Mouse (Mus musculus) cerebellum, adult 9-11 months (tissue): Measurements from ENCODE around the gene Osbpl8.
A peak's percentile ranks its signal among the peaks of the same experiment; 100 is the strongest.
"Not testable (repeated sequence)": the region's sequence is repeated elsewhere in the genome, so short reads cannot be mapped to it uniquely, and the experiment has no call there.

ENCODE experiments used
- DNase-seq: peaks from one replicate; pipeline ENCODE4 v3.0.0; 2022

Osbpl8 gene

DNA sequence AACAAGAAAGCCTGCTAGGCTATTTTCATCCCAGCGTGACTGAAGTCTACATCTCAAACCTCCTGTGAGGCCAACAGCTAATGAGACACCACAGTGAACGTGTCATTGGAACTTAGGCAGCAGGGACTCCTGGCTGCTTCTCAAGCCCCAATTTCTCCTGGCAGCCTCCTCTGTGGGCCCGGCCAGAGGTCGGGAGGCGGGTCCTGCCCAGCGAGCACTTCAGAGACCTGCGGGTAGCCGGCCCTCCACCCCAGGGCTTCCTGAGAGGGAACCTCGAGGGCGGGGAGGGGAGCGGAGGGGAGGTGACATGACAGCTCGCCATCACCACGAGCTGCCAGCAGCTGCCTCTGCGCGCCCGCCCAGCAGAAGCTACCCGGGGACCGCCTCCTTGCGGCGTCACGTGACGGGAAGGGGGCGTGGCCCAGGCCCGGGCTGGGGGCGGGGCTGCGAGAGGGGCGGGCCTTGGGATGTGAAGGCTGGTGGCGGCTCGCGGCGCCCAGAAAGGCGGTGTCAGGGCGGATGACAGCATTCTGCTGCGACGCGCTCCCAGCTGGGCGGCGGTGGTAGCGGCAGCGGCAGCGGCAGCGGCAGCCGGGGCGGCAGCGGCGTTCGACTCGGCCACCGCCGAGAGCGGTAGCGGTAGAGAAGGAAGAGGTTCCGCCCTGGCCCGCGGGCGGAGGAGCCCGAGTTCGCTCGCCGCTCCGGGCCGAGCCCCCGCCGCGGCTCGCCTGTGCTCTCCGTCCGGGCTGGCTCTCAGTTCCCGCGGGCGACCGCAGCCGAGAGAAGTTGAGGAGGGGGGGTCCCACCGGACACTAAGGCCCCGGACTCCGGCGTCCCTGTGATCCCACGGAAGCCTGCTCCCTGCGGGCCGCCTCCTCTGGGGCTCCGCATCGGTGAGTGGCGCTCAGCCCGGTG, at the start of gene Osbpl8:
Gene Osbpl8 (plus strand): TSS at position 449 of the 915 bp plus-strand sequence.
- DNase-seq, result peak; percentile 99

DNA sequence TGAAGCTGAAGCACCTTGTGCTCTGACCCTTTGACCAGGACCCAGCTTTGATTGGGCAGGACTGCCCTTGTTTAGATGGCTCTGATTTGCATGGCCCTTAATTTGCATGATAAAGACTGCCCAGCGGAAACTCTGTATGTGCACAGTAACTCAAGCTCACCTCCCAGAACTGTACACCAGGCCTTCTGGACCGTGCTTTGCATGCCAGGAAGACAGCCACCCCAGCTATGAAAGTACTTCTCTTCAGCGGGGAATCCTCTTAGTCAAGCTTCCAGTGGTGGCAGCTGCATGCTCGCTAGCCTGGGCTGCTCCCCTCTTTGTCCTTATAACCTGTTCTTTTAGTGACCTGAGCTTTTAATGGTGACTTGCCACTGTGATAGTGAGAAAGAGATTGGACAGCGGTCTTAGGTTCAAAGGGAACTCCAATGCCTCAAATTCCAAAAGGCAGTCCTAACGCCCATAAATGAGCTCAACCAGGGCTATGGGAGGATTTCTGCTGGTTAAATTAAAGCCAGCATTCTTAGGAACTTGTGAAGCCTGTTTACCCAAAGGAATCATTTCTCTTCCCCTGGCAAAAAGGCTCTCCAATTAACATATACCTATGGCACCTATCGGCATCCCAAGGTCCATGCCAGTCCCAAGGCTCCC, 47.2 kb upstream of the Osbpl8 start:
- no peak for DNase-seq

DNA sequence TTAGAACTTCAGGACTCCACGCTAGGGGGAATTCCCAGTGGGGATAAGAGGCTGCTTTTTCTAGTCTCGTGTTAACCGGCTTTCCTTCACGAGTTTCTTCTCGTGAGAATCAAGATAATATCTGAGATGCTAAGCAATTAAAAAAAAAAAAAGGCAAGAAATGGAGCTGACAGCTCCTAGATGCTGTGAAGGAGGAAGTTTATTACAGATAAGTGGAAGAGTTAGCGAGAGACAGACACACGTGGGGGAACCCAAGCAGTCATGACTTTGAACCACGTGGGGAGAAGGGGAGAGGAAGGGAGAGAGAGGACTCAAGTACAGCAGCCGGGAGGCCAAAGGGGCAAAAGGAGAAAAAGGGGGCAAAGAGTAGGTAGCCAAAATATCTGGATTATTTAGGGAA, 46.3 kb upstream of the Osbpl8 start:
- no peak for DNase-seq

DNA sequence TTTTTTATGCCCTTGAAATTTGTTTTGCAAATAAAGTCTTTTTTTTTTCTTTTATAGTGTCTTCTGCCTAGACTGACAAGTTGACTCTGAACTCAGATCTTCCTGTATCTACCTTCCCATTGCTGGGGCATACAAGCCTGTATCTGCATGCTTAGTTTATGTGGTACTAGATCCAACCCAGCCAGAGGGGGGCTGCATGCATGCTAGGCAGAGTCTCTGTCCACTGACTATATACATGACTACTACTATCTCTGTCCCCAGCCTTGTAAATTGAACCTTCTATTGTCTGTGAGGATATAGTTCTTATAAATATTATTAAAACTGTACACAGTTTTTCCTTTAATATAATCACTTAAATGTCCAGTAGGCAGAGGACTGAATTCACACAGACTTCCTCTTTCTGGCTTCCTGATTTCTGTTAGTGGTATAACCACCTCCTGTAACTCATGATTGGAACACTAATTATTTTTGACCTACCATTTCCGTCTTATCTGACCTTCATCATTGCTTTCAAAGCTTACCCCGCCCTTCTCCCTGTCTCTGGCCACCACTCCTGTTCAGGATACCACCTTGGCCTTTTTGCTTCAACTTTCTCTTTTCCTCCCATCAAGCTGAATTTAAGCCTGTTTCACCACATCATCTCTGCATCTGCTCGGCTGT, 45.4 kb upstream of the Osbpl8 start:
- no peak for DNase-seq

DNA sequence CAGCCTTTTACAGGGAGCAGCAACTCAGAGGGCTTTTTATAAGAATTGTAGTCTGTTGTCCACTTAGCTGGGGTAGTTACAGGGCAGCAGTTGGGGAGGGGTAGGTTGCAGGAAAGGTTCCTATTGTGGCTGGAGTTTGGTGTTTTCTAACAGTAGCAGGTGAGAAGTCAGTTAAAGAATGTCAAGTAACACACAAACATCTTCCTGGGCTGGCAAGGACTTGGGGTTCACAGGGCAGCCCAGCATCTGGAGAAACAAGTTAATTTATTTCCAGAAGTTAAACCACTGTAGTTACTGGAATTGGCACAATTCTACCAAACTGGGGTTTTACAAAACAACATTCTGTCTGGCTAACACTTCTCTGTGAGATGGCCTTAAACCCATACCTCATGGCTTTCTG, 44.8 kb upstream of the Osbpl8 start:
- DNase-seq, result no peak

DNA sequence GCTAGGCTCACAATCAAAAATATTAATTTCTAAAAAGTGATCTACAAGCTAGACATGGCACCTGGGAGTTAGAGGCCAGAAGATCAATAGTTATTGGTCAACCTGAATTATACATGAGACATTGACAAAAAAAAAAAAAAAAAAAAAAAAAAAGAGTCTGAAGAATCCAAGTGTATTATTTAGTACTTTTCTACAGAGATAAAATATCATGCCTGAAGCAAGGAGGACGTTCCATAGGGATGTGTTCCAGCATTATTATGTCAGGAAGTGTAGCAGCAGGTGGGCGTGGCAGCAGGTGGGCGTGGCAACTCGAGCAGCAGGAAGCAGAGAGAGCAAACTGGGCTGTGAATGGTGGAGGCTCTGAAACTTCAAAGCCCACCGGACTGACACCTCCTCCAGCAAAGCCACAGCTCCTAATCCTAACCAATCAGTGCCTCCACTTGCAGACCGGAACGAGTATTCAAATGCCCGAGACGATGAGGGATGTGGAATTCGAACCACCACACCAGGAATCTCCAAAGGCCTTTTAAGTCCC, 41.6 kb upstream of the Osbpl8 start:
- no peak for DNase-seq

DNA sequence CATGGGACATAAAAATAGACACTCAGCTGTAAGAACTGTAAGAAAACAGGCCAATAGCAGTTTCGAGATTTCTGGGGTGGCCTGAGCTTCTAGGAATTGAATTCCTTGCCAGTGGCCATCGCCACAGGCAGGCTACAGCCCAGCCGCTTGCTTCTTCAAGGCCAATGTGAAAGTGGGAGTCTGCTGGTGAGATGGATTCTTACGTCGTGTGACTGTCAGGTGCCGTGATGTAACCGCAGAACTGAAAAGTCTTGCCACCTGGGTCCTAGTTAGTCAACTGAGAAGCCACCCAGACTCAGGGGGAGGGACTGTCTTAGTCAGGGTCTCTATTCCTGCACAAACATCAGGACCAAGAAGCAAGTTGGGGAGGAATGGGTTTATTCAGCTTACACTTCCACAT, 40.4 kb upstream of the Osbpl8 start:
- no peak for DNase-seq

DNA sequence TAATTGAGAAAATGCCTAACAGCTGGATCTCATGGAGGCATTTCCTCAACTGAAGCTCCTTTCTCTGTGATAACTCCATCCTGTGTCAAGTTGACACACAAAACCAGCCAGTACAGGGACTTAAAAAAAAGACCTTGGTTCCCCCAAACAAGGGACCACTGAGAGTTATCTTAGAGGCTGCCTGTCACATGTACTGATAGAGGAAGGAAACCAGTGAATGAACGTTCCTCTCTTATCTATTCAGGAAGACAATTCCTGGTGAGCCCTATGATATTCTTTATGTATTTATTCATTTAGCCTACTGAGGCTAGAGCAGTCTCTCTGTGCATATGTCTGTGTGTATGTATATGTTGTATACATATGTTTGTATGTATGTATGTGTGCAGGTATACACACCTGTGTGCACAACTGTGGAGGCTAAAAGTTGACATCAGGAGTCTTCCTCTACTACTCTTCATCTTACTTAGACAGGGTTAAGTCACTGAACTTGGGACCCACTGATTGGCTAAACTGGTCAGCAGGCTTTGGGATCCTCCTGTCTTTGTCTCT, 39.7 kb upstream of the Osbpl8 start:
- no peak for DNase-seq

DNA sequence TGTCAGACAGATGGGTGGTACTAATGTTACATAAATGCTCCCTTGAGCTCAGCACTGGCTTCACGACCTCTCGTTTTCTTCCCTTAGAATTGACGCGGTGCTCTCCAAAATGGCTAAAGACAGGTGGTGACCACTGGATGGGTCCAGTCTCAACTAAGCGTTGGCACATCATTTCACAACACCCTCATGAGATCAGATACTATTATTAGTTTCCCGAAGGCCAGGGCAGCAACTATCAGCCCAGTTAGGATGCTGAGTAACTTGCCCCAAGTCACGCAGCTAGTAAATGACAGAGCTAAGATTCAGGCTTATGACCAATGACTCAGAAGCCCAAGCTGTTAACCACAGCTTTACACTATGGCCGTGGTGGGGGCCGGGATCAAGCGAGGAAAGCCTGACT, 37.2 kb upstream of the Osbpl8 start:
- DNase-seq, result no peak

DNA sequence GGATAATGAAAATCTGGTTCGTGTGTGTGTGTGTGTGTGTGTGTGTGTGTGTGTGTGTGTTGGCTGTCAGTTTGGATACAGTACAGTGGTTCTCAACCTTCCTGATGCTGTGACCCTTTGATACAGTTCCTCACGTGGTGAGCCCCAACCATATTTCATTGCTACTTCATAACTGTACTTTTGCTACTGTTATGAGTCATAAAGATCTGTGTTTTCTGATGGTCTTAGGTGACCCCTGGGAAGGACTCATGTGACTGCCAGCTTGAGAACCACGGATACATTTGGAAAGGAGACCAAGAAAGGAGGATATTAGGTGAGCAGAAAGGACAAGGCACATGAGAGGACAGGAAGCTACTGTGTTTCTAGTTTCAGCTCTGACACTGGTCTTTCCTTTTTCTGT, 36.1 kb upstream of the Osbpl8 start:
- no peak for DNase-seq

DNA sequence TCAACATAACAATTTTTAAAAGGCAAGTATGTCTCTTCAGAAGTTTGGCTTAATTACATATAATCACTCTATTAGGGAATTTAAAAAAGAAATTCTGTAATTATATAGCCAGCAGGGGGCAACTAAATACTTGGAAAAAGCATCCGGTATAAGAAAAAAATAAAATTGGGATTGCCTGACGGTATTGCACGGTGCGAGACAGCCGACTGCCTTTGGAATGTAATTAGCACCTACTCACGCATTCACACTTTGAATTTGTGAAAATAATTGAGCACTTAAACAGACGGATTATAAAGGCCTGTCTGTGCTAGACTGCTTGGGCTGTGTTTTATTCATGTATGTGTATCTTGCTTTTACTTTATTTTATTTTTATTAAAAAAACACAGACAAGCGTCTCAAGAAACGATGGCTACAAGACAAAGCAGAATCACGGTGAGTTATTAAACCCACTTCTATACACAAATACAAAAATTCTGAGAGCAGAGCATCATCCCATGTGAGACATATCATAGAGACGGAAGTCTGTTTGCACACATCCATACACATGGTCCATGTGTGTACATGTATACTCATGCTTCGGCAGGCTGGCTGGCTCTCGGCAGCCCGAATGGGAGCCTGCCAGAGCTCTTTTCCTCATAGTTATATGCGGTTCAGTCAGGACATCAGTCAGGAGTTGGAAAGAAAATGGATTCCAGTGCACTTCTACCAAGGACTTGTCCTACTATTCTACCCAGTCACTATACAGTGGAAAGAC, 34.5 kb upstream of the Osbpl8 start:
- no peak for DNase-seq

DNA sequence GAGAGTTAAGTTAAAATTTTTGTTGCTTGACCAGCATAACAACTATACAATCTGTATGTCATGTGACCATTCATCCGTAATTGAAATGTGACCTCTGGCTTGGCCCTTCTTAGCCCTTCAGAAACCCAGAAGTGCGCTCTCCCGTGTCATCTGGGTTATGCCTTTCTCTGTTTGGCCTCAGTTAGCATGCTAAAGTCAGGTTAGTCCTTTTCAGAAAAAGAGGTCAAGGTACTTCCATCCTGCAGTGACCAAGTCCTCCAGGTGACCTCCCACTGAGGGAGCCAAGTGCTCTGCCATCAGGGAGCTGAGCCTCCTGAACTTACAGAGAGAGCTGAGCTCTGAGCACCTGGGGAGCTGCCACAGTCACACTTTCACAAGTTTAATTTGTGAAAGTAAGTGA, 33.7 kb upstream of the Osbpl8 start:
- DNase-seq, result no peak

DNA sequence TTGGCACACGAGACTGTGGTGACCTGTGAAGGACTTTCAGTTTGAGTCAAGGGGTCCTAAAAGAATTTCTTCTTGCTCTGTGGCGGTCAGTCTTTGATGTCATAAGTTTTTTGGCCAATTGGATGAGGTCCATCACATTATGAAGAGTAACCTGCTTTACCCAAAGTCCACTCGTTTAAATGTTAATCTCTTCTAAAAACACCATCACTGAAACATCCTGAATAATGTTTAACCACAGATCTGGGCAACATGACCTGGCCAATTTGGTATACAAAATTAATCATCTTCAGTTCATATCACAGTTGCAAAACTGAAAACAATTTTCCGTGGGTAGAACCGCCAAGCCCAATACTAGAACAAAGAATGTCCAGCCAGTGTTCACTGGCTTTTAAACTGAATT, 31.3 kb upstream of the Osbpl8 start:
- no peak for DNase-seq

DNA sequence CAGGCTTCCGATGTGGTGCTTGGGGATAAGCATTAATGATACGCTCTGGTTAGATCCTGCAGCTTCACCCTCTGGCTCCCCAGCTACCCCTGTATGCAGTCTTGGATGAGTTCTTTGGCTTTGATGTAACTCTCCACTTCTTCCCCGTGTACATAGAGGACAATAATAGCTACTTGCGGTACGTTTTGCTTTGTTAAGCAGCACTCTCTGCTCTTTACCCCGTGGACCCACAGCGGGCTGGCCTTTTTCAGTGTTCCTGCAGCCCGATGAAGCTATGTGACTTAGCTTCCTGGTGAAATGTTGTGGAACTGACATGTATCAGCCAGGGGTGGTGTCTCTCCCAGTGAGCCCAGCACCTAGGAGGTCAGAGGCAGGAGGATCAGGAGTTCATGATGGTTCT, 30.6 kb upstream of the Osbpl8 start:
- no peak for DNase-seq

DNA sequence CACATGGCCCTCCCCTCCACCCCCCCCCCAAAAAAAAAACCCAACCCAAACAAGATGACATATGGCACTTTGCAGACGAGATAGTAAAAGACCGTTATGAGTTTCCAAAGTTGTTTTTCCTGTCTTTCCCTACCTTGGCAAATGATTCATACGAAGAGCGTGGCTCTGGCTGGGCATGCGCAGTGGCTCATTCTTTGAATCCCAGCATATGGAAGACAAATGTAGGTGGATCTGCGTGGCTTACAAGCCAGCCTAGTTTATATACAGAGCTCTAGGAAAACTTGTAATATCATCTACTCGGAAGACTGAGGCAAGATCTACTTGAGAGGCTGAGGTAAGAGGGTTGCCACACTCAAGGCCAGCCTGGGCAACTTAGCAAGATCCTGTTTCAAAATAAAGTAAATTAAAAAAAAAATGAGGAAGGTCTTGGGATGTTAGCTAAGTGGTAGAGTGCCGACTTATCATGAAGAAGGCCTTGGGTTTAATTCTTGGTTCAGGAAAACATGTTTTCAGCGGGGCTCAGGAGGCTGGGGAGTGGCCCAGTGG, 30.1 kb upstream of the Osbpl8 start:
- DNase-seq, result no peak

DNA sequence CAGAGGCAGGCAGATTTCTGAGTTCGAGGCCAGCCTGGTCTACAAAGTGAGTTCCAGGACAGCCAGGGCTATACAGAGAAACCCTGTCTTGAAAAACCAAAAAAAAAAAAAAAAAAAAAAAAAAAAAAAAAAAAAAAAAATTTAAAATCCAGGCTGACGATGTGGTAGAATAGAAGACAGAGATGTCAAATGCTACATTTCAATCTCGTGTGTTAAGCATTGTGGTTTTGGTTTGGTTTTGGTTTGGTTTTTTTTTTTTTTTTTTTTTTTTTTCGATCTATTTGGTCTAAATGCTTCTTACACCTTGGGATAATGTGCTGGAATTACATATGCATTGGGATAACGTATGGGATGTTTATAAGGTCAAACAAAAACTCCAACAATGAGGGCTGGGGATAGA, 28.2 kb upstream of the Osbpl8 start:
- DNase-seq, result not testable (repeated sequence)

DNA sequence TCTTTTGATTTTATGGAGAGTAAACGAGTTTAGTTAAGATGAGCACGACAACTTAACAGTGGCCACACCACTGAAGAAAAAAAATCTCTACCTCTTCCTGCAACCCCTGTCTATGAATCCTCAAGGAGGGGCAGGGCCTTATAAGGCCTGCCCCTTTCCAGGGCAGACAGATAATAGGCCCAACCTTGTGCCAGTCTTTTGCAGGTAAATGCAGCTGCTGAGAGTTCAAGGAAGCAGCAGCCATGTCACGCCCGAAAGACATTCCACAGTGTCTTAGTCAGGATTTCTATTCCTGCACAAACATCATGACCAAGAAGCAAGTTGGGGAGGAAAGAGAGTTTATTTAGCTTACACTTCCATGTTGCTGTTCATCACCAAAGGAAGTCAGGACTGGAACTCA, 26.6 kb upstream of the Osbpl8 start:
- DNase-seq, result no peak

DNA sequence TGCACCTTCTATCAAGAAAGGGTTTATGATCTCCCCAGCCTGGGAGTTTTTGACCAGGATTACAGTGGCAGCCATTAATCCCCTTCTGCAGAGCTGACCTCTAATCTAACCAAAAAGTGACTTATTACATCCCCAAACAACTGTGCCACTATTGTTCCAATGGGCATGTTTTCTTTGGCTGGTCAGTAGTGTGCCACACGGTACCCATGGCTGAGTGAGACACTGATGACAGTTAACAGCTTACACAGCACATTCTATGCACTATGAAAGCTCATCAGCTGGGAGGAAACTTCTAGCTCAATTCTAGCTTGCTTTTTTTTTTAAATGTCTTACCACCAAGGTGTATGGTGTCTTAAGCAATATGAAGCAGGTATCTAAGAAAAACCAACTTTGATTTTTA, 25.4 kb upstream of the Osbpl8 start:
- DNase-seq, result no peak

DNA sequence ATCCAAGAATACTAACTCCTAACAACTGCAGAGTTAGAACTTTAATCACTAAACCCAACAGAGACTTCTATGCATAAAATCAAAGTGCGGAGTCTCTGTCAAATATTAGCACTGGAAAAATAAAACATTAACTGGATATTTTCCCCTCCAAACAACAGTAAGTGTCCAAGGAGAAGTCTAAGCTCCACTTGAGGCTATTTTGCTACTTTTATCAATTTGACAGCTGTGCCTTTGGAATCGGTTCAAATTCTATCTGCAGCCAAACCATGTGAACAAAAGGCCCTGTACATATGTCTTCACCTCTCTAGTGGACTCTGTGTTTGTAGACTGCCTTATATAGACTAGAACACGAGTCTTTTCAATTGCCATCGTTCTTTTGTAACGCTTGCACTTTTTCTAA, 24.7 kb upstream of the Osbpl8 start:
- DNase-seq, result no peak

DNA sequence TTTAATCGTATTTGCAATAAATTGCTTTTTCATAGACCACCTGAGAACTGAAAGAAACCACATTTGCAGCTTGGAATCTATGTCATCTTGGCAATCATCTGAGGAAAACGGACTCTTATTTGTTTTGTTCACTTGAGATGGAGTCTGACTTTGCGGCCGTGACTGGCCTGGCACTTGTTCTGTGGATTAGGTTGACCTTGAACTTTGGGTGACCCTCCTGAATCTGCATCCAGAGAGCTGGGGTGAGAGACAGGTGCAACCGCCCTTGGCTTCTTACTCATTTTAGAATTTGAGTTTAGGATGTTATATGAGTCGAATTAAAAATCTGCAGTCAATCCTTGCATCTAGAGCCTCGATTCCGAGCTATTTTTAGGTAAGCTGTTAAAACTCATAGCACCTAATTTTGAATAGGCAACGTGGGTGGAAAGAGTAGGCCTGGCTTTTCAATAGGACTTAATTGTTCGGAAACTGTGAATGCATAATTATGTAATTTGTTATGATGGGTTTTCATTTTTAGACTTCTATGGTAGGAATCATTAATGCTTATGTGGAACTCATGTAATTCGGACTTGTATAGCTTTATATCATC, 20.1 kb upstream of the Osbpl8 start:
- DNase-seq, result no peak

DNA sequence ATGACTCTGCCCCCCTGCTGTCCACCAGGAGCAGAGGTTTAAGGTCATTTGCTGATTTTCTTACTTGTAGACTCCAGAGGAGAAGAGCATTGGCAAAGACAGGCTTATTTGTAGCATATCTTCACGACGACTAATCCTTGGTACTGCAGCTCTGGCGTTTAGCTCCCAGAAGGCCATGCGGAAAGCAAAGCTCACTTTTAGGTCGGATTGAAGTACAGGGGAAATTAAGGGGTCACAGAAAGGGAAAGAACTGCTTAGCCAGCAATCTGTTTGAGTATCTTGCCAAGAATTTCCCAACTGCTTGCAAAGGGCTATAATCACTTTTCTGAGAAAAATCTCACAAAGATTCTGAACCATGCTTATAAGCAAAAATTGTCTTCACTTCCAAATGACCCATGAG, 14.8 kb upstream of the Osbpl8 start:
- no peak for DNase-seq

DNA sequence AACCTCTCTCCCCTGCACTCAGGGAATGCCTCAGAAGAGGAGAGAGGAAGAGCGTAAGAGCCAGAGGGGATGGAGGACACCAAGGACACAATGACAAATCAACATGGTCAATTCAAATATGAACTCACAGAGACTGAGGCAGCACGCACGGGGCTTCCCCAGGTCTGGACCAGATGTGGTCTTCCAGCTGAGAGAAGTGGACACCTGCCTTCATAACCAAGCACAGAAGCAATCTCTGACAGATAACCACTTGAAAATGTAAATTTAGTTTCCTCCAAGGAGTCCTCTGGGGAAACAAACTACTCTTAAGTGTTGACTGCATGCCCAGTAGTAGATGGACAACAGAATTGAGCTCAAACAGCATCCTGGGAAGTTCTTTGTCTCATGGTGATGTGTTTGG, 9.5 kb upstream of the Osbpl8 start:
- no peak for DNase-seq
